Mouse (Mus musculus): ENCODE measurements around the gene Gcsam. TPM values are rescaled to one million over a fixed set of nuclear protein-coding genes. Genes with fewer than 3 reads are reported as not detected.

Gene Gcsam
- polyA plus RNA-seq, 1 experiment from 2014 or later: 0.26 TPM

DNA sequence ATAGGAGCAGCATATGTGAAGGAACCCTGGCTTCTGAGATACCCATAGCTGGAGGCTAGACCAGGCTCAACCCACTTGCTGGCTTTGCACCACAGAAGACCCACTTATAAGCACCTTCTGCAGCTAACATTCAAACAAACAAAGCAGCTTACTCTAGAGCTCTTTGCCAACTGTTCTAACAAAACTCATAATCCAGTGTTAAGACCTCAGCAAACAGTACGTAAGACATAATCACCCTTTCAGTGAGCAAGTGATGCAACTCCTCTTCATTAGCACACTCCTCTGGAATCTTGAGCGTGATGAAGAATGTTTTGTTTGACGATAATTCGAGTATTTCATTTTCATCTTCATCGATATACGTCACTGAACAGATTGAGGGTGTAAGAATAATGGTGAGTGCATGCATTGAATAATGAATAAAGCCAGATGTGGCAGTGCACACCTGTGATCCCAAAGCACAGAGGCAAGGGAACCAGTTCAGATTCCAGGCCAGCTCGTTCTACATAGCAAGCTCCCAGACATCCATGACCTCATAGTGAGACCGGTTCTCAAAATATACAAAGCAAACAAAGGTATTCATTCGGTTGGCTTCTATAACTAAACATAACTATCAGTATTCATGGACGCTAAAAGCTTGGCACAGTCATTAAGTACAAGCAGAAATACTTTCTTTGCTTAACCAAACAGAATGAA lies 30.0 kb downstream of the Gcsam start:
- no peak overlapping the region for H3K27ac ChIP-seq (ENCODE audit: low read length)
- H3K36me3 ChIP-seq (ENCODE audit: insufficient read depth, low read length): no peaks in the 10 kb centered on the region
- no peak overlapping the region for H3K4me2 ChIP-seq (replicated peaks; ENCODE audit: low read depth, low read length)
- H3K4me1 ChIP-seq (ENCODE audit: insufficient read depth, low read depth, low read length): no peaks in the 10 kb centered on the region
- no peaks in the 10 kb centered on the region for H3K27me3 ChIP-seq (replicated peaks; ENCODE audit: insufficient read depth, low read length)
- TF ChIP-seq EP300 (IDR thresholded peaks at IDR 0.05) (no peak), CTCF (IDR thresholded peaks at IDR 0.05) (no peak)
- no peak overlapping the region for H3K4me3 ChIP-seq (ENCODE audit: low read depth, low read length)
- 47% methylated on average over 10 of the region's 10 CpGs for WGBS
- ATAC-seq (peak; percentile 54; the same call in 1 of the 2 replicates), DNase-seq (ENCODE audit: low spot score) (peak; percentile 64)
- H3K9ac ChIP-seq (replicated peaks; ENCODE audit: low read depth): no peak overlapping the region
- H3K9me3 ChIP-seq (ENCODE audit: low read length): no peaks in the 10 kb centered on the region

DNA sequence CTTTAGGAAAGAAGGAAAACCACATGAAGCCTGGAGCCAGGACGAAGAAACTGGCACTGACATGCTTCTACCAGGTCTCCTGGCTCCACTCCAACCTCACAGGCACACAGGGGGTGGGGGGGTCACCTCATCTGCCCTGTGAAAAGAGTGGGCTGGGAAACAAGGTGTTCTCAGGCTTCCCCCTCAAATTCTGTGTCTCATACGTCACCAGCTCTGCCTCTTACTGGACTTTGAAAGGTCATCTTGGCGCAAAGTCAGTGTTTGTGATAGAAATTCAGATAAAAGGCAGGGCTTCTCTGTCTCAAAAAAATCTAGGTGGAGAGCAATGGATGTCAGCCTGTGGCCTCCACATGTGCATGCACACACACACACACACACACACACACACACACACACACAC lies 31.1 kb downstream of the Gcsam start:
- no peak overlapping the region for H3K4me2 ChIP-seq (replicated peaks; ENCODE audit: low read depth, low read length)
- TF ChIP-seq CTCF (IDR thresholded peaks at IDR 0.05) (no peak), EP300 (IDR thresholded peaks at IDR 0.05) (no peak)
- H3K36me3 ChIP-seq (ENCODE audit: insufficient read depth, low read length): no peaks in the 10 kb centered on the region
- H3K27ac ChIP-seq (ENCODE audit: low read length): no peak overlapping the region
- 45% methylated on average over 3 of the region's 3 CpGs for WGBS
- ATAC-seq (no peak), DNase-seq (ENCODE audit: low spot score) (no peak)
- H3K9me3 ChIP-seq (ENCODE audit: low read length): no peaks in the 10 kb centered on the region
- no peak overlapping the region for H3K9ac ChIP-seq (replicated peaks; ENCODE audit: low read depth)
- no peaks in the 10 kb centered on the region for H3K27me3 ChIP-seq (replicated peaks; ENCODE audit: insufficient read depth, low read length)
- no peak overlapping the region for H3K4me3 ChIP-seq (ENCODE audit: low read depth, low read length)
- no peaks in the 10 kb centered on the region for H3K4me1 ChIP-seq (ENCODE audit: insufficient read depth, low read depth, low read length)

DNA sequence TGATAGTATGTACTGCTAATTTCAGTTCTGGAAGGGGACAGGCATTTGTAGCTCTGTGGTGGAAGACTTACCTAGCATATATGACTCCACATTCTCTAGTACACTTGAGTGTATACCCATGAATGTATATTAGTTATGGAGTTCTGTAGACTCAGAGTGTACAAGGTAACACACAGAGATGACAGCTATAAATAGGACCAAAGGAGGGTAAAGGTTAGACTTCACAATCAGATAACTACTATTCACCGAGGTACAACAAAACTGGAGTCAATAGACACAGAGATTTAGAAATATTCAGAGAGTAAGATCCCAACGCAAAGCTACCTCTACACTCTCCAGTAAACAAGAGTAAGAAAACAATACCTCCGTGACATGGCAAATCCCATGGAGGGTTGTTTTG lies 33.8 kb downstream of the Gcsam start:
- no peaks in the 10 kb centered on the region for H3K27me3 ChIP-seq (replicated peaks; ENCODE audit: insufficient read depth, low read length)
- H3K4me3 ChIP-seq (ENCODE audit: low read depth, low read length): no peak overlapping the region
- no peaks in the 10 kb centered on the region for H3K4me1 ChIP-seq (ENCODE audit: insufficient read depth, low read depth, low read length)
- no peak for TF ChIP-seq EP300 (IDR thresholded peaks at IDR 0.05)
- TF ChIP-seq CTCF (IDR thresholded peaks at IDR 0.05): no peak
- ATAC-seq: no peak
- WGBS: 86% methylated on average over 3 of the region's 3 CpGs
- no peaks in the 10 kb centered on the region for H3K36me3 ChIP-seq (ENCODE audit: insufficient read depth, low read length)
- H3K9me3 ChIP-seq (ENCODE audit: low read length): no peaks in the 10 kb centered on the region
- H3K9ac ChIP-seq (replicated peaks; ENCODE audit: low read depth): no peak overlapping the region
- H3K27ac ChIP-seq (ENCODE audit: low read length): no peak overlapping the region
- H3K4me2 ChIP-seq (replicated peaks; ENCODE audit: low read depth, low read length): no peak overlapping the region
- no peak for DNase-seq (ENCODE audit: low spot score)

DNA sequence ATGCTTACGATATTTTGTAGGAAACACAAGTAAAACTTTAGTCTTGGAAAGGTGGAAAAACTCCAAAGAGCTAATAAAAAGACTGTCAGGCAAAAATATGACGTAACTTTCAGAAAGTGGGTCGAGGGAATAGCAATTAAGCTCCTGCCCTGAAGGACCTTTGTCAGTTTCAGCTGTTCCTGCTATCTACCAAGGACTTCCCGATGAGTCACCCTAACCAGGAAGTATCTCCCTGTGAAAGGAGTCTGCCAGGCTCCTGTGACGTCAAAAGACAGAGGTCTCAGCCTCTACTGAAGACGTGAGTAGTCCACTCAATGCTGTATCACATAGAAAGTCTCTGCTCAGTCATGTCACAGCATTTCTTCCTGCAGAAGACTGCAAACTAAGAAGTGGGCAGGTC lies 34.2 kb downstream of the Gcsam start:
- H3K9me3 ChIP-seq (ENCODE audit: low read length): no peaks in the 10 kb centered on the region
- no peak overlapping the region for H3K9ac ChIP-seq (replicated peaks; ENCODE audit: low read depth)
- H3K27me3 ChIP-seq (replicated peaks; ENCODE audit: insufficient read depth, low read length): no peaks in the 10 kb centered on the region
- DNase-seq (ENCODE audit: low spot score) (peak; percentile 55), ATAC-seq (peak; percentile 65)
- no peak overlapping the region for H3K27ac ChIP-seq (ENCODE audit: low read length)
- H3K4me2 ChIP-seq (replicated peaks; ENCODE audit: low read depth, low read length): no peak overlapping the region
- TF ChIP-seq CTCF (IDR thresholded peaks at IDR 0.05) (no peak), EP300 (IDR thresholded peaks at IDR 0.05) (peak; percentile 50)
- 45% methylated on average over 6 of the region's 6 CpGs for WGBS
- no peak overlapping the region for H3K4me3 ChIP-seq (ENCODE audit: low read depth, low read length)
- H3K4me1 ChIP-seq (ENCODE audit: insufficient read depth, low read depth, low read length): no peaks in the 10 kb centered on the region
- H3K36me3 ChIP-seq (ENCODE audit: insufficient read depth, low read length): no peaks in the 10 kb centered on the region

DNA sequence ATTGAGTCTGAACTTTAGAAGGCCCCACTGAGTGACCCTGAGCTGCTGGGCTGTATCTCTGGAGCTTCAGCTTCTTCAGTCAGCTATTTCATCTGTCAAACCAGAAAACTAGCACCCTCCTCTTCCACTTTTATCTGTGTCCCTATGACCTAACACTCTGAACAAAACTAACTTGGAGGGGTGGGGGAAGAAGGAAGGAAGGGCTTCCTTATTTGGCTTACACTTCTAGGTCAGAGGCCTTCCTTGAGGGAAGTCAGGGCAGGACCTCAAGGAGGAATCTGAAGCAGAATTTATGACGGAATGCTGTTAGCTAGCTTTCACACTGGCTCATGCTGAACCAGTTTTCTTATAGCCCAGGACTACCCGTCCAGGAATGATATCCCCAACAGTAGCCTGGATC lies 41.3 kb downstream of the Gcsam start:
- TF ChIP-seq EP300 (IDR thresholded peaks at IDR 0.05) (peak; percentile 30; the same call in 1 of the 2 replicates), CTCF (IDR thresholded peaks at IDR 0.05) (no peak)
- H3K27me3 ChIP-seq (replicated peaks; ENCODE audit: insufficient read depth, low read length): no peaks in the 10 kb centered on the region
- ATAC-seq: peak; percentile 62
- DNase-seq (ENCODE audit: low spot score): peak; percentile 45
- peaks cover 5% of the 10 kb centered on the region; the same call in 1 of the 2 replicates for H3K4me1 ChIP-seq (ENCODE audit: insufficient read depth, low read depth, low read length)
- H3K27ac ChIP-seq (ENCODE audit: low read length): no peak overlapping the region
- 28% methylated on average over 2 of the region's 2 CpGs for WGBS
- H3K36me3 ChIP-seq (ENCODE audit: insufficient read depth, low read length): no peaks in the 10 kb centered on the region
- no peak overlapping the region for H3K9ac ChIP-seq (replicated peaks; ENCODE audit: low read depth)
- H3K9me3 ChIP-seq (ENCODE audit: low read length): no peaks in the 10 kb centered on the region
- H3K4me3 ChIP-seq (ENCODE audit: low read depth, low read length): no peak overlapping the region
- no peak overlapping the region for H3K4me2 ChIP-seq (replicated peaks; ENCODE audit: low read depth, low read length)

DNA sequence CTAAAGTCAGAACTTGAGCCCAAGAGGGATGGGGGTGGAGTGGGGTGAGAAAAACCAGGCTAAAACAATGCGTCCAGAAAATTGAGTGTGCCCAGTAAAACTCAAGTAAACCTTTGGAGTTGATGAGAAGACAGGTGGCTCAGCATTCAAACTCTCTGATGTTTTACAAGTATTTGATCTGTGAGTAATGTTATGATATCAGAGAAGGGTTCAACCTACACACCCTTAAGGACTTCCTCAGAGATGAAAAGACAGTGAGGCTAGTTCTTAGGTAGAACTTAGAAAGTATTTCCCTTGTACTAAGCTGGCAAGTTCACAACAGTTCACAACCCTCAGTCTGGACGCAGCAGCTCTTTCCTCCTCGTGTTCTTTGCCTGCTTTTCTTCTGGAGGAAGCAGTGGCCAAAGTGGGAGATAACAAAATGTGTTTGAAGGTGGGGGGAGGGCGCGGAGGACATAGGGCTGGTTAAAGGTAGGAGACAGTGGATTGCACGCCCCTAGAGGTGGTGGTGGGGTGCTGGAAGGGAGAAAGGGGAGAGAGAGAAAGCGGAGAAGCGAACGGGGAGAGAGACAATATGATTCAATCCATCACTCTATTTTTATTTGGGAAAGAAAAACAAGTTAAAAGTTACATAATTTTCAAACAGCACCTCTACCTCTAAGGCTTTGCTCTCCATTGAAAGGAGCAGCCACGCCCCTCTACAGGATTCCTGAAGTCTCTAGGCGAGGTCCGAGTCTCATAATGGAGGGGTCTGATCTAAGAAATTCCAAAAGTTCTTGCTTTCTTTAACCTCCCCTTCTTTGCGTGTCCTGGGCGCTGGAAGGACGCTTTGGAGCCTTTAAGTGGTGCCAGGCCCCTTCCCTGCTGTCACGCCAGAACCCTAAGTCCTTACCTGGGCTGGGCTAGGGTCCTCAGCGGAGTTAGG lies 43.1 kb downstream of the Gcsam start:
- Histone ChIP-seq H3K27ac (ENCODE audit: low read length) (no peak overlapping the region), H3K9me3 (ENCODE audit: low read length) (no peaks in the 10 kb centered on the region), H3K4me2 (replicated peaks; ENCODE audit: low read depth, low read length) (peak overlapping the region; percentile 63), H3K9ac (replicated peaks; ENCODE audit: low read depth) (0 out of 2 replicates have a peak overlapping the region, but pooled peaks have one; percentile 12), H3K4me1 (ENCODE audit: insufficient read depth, low read depth, low read length) (peaks cover 5% of the 10 kb centered on the region; the same call in 1 of the 2 replicates), H3K4me3 (ENCODE audit: low read depth, low read length) (peak overlapping the region; percentile 32), H3K27me3 (replicated peaks; ENCODE audit: insufficient read depth, low read length) (no peaks in the 10 kb centered on the region), H3K36me3 (ENCODE audit: insufficient read depth, low read length) (no peaks in the 10 kb centered on the region)
- 18% methylated on average over 17 of the region's 17 CpGs for WGBS
- DNase-seq (ENCODE audit: low spot score) (no peak), ATAC-seq (peak; percentile 27)
- TF ChIP-seq CTCF (IDR thresholded peaks at IDR 0.05): peak; percentile 17; the same call in 1 of the 2 replicates
- TF ChIP-seq EP300 (IDR thresholded peaks at IDR 0.05): no peak
